Mouse (Mus musculus) kidney, adult 2 months (tissue): ENCODE results near the gene Gna12. TPM values are rescaled to one million over a fixed set of nuclear protein-coding genes. Genes with fewer than 3 reads are reported as not detected.

Source experiments
- DNase-seq: peaks from one replicate; pipeline ENCODE4 v3.0.0; 2021
- H3K27ac ChIP-seq: fragments of 200-500 bp; 2 replicates; pipeline ENCODE4 v1.5.1; 2012; ENCODE audit warnings: low read depth, low read length, control low read depth, inconsistent platforms; ENCODE audit not compliant: insufficient read depth
- H3K27me3 ChIP-seq: fragments of 200-500 bp; replicated peaks from 2 replicates; pipeline ENCODE4 v1.6.1; 2012; ENCODE audit warnings: mild to moderate bottlenecking, moderate library complexity, low read length, inconsistent platforms; ENCODE audit not compliant: control insufficient read depth, insufficient read depth
- H3K36me3 ChIP-seq: fragments of 200-500 bp; 2 replicates; pipeline ENCODE4 v1.6.1; 2012; ENCODE audit warnings: mild to moderate bottlenecking, moderate library complexity, low read length, inconsistent platforms; ENCODE audit not compliant: control insufficient read depth, insufficient read depth
- H3K4me1 ChIP-seq: fragments of 200-500 bp; 2 replicates; pipeline ENCODE4 v1.6.1; 2011; ENCODE audit warnings: low read length; ENCODE audit not compliant: control insufficient read depth, insufficient read depth
- H3K4me3 ChIP-seq: fragments of 200-500 bp; 2 replicates; pipeline ENCODE4 v1.5.1; 2011; ENCODE audit warnings: mild to moderate bottlenecking, low read depth, low read length, control low read depth; ENCODE audit not compliant: insufficient read depth
- CTCF ChIP-seq: fragments of 200-500 bp; conservative IDR thresholded peaks from 2 replicates; pipeline ENCODE4 v1.5.1; 2011; ENCODE audit warnings: low read depth, mild to moderate bottlenecking, control low read depth, low read length, moderate library complexity, mixed read lengths; ENCODE audit not compliant: insufficient read depth, insufficient read length
- POLR2A ChIP-seq: fragments of 200-500 bp; IDR thresholded peaks from one replicate; pipeline ENCODE4 v1.6.1; 2011; ENCODE audit warnings: low read depth, low read length, control low read depth
- WGBS: fragments of 180-500 bp; shearing (Covaris S2); methylation state at CpG from one replicate; pipeline ENCODE4 v1.1.7; 2018; 5-methylcytosine and 5-hydroxymethylcytosine counted together
- polyA plus RNA-seq: library from polyadenylated mRNA; depleted of rRNA; stranded (reverse); fragments of >200 nt; gene quantifications from 2 replicates; pipeline ENCODE4 v1.2.3, GENCODE M21; 2012

The Gna12 gene
- polyA plus RNA-seq, 1 experiment, result 122 TPM

- 23% methylated on average over 5 of the region's 5 CpGs for WGBS
- DNase-seq, result peak; percentile 44
- Histone ChIP-seq H3K4me1 (no peaks in the 10 kb centered on the region), H3K27ac (no peak overlapping the region), H3K36me3 (no peaks in the 10 kb centered on the region), H3K27me3 (no peaks in the 10 kb centered on the region), H3K4me3 (no peak overlapping the region)
- no peak for TF ChIP-seq POLR2A
- TF ChIP-seq CTCF, result peak; percentile 80
Observed at GRCm38 (mm10) chr5:140847300-140847729, 17.1 kb upstream of the Gna12 start.

- WGBS, result 77% methylated on average over 4 of the region's 4 CpGs
- Histone ChIP-seq H3K27me3 (no peaks in the 10 kb centered on the region), H3K4me3 (no peak overlapping the region), H3K27ac (no peak overlapping the region), H3K36me3 (no peaks in the 10 kb centered on the region), H3K4me1 (no peaks in the 10 kb centered on the region)
- TF ChIP-seq CTCF, result no peak
- no peak for TF ChIP-seq POLR2A
- no peak for DNase-seq
Observed at GRCm38 (mm10) chr5:140841942-140842341, 11.7 kb upstream of the Gna12 start.

DNA sequence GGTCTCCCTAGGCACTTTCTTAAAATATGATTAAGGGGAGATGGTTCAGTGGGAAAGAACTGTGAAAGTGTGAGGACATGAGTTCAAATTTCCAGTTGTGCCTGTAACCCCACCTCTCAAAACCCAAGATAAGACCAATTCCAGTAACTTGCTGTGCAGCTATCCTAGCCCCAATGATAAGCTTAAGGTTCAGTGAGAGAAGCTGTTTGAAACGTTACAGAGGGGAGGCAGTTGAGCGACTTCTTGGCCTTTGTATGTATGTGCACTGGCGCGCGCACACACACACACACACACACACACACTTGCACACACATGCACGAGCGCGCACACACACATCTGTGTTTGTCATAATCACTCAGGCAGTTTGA, 817 bp upstream of the Gna12 start:
- 82% methylated on average over 8 of the region's 8 CpGs for WGBS
- Histone ChIP-seq H3K27ac (no peak overlapping the region), H3K4me1 (peaks cover 19% of the 10 kb centered on the region), H3K4me3 (no peak overlapping the region), H3K27me3 (no peaks in the 10 kb centered on the region), H3K36me3 (no peaks in the 10 kb centered on the region)
- TF ChIP-seq CTCF (no peak), POLR2A (no peak)
- no peak for DNase-seq

DNA sequence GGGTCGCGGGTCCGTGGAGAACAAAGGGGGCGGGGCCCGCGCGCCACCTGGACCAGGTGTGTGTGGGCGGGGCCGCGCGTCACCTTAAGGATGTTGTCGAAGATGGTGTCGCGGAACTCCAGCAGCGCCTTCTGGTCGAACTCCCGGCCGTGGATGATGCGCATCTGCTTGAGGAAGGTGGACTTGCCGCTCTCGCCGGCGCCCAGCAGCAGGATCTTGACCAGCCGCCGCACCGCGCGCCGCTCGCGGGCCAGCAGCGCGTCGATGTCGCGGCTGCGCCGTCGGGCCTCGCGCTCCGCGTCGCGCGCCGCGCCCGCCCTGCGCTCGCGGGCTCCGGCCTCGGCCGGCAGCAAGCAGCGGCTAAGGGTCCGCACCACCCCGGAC, 328 bp downstream of the Gna12 start:
- DNase-seq, result peak; percentile 69
- peaks cover 19% of the 10 kb centered on the region for H3K4me1 ChIP-seq
- WGBS, result under 1% methylated on average over 50 of the region's 58 CpGs
- H3K27me3 ChIP-seq, result no peaks in the 10 kb centered on the region
- H3K4me3 ChIP-seq, result peak overlapping the region; percentile 74
- TF ChIP-seq POLR2A, result no peak
- no peak for TF ChIP-seq CTCF
- peak overlapping the region; percentile 96 for H3K27ac ChIP-seq
- H3K36me3 ChIP-seq, result no peaks in the 10 kb centered on the region

DNA sequence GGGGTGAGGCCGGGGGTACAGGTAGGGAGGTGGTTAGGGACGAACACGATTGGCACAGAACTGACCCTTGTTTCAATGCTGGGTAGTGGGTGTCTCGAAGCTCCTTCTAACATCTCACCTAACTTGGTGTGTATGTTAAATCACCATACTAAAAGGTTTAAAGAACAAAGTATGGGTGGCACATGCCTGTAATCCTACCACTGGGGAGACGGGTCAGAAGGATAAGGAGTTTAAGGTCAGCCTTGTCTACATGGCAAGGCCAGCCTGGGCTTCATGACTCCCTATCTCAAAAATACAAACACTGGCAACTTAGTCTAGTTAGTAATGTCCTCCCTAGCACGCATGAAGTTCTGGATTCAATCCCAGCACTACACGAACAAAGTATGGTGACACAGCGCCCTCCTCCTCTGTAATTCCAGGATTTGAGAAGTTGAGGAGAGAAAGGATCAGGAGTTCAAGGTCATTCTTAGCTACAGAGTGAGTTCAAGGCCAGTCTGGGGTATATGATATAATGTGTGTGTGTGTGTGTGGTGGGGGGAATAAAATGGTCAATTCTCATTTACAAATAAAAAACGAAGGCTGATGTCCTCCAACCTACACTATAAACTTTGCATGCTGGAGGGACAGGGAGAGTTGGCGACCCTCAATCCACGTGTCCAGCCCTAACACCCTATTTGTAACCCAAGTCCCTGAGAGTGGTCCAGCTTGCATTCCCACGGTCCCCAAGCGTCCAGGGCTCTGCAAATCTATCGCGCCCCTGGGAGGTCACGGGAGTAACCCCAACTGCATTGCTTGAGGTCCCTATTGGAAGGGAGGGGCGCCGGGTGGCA, 935 bp downstream of the Gna12 start:
- Histone ChIP-seq H3K4me3 (peak overlapping the region; percentile 74), H3K36me3 (no peaks in the 10 kb centered on the region), H3K27me3 (no peaks in the 10 kb centered on the region), H3K4me1 (peaks cover 23% of the 10 kb centered on the region), H3K27ac (peak overlapping the region; percentile 96)
- TF ChIP-seq CTCF (peak; percentile 39; the same call in 1 of the 2 replicates), POLR2A (no peak)
- WGBS, result 26% methylated on average over 18 of the region's 18 CpGs
- peak; percentile 73 for DNase-seq

- peak overlapping the region; percentile 96 for H3K27ac ChIP-seq
- peaks cover 28% of the 10 kb centered on the region for H3K4me1 ChIP-seq
- 37% methylated on average over 2 of the region's 2 CpGs for WGBS
- no peak for TF ChIP-seq POLR2A
- no peak for TF ChIP-seq CTCF
- no peaks in the 10 kb centered on the region for H3K27me3 ChIP-seq
- H3K36me3 ChIP-seq, result no peaks in the 10 kb centered on the region
- no peak for DNase-seq
- H3K4me3 ChIP-seq, result peak overlapping the region; percentile 12; the same call in 1 of the 2 replicates
Observed at GRCm38 (mm10) chr5:140828363-140828762, 1.9 kb downstream of the Gna12 start.

GRCm38 (mm10) chr5:140827896-140828295, 2.3 kb downstream of the Gna12 start:
- Histone ChIP-seq H3K36me3 (no peaks in the 10 kb centered on the region), H3K4me3 (0 out of 2 replicates have a peak overlapping the region, but pooled peaks have one; percentile 12), H3K27ac (peak overlapping the region; percentile 96), H3K4me1 (peaks cover 30% of the 10 kb centered on the region), H3K27me3 (no peaks in the 10 kb centered on the region)
- 37% methylated on average over 8 of the region's 8 CpGs for WGBS
- peak; percentile 38 for DNase-seq
- TF ChIP-seq POLR2A, result no peak
- no peak for TF ChIP-seq CTCF
